Mouse (Mus musculus) gastrocnemius, postnatal 36 days (tissue): ENCODE data around the gene Meis1. TPM values are rescaled to one million over a fixed set of nuclear protein-coding genes. Genes with fewer than 3 reads are reported as not detected.

Experiments
- DNase-seq, 2 experiments: peaks; one replicate each; pipeline ENCODE4 v3.0.0; 2022
- intact Hi-C: fragments of 180-260 bp; cut with DNase I; formaldehyde crosslinking; loops from one replicate; pipeline ENCODE4 v1.15.1; 2025
- total RNA-seq, 2 experiments: library from RNA; stranded (reverse); gene quantifications; 2 replicates each; pipeline ENCODE4 v1.2.3; 2021

The Meis1 gene
- total RNA-seq, 2 experiments from 2014 or later = 2.8 to 4.0 TPM

- DNase-seq = peak in 1 of 2 experiments; percentile 16
- intact Hi-C loops = no loop called here
Measured at GRCm38 (mm10) chr11:18957805-18958770, 60.7 kb downstream of the Meis1 start.

- intact Hi-C loops = no loop called here
- no peak for DNase-seq
Measured at GRCm38 (mm10) chr11:18957097-18957804, 61.5 kb downstream of the Meis1 start.

DNA sequence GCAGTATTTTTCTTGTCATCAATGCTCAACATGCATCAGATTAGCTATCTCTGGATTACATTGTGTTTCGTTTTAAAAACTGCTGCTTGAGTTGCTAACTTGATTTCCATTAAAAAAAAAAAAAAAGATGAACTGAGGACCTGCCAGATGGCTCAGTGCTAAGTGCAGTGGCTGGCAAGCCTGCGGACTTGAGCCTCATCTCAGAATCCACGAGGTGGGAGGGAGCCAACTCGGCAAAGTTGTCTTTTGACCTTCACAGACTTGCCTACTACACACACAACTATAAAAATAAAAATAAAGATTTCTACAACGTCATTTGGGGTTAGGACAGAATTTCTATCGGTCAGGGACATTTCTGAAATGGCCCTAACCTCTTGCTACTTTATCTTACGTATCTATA lies 62.8 kb downstream of the Meis1 start:
- intact Hi-C loops = no loop called here
- DNase-seq = peak in 1 of 2 experiments; percentile 17

DNA sequence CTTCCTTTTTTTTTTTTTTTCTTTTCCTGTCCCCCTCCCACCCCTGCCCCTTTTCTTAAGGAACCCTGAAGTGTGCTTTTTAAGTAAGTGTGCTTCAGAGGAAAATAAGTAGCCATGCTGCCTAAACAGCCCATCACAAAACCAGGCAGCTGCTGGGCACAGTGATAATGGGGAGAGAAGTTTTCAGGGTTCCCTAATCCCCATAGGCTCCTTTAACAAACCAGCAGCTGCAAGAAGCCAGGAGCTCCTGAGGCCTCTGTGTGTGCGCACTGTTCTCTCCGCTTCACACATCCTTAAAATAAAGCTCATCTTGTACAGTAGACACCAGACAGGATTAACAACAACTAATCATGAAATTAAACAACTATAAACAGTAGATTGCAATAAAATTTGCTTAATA lies 63.9 kb downstream of the Meis1 start:
- intact Hi-C loops = no loop called here
- DNase-seq = no peak

GRCm38 (mm10) chr11:18953892-18954291 lies 64.9 kb downstream of the Meis1 start:
- no peak for DNase-seq
- intact Hi-C loops = no loop called here

GRCm38 (mm10) chr11:18948600-18949295 lies 70.0 kb downstream of the Meis1 start:
- intact Hi-C loops = no loop called here
- DNase-seq = no peak

DNA sequence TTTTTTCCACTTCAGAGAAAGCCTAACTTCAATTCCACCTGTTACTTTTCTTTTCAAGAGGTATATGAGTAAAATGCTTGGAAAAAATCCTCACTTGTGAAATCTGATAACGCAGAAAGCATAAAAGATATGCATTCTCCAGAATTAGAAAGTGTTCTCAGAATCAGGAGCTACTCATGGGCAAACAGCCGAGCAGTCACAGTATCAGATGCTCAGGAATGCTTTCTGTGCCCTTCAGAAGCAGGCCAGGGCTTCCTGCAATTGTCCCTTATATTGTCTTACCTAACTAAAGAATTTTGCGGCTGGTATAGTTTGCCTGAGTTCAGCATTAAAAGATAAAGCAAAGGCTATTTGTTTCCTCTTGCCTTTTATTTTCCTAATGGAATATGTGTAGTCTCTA lies 71.4 kb downstream of the Meis1 start:
- intact Hi-C loops = no loop called here
- DNase-seq = no peak

DNA sequence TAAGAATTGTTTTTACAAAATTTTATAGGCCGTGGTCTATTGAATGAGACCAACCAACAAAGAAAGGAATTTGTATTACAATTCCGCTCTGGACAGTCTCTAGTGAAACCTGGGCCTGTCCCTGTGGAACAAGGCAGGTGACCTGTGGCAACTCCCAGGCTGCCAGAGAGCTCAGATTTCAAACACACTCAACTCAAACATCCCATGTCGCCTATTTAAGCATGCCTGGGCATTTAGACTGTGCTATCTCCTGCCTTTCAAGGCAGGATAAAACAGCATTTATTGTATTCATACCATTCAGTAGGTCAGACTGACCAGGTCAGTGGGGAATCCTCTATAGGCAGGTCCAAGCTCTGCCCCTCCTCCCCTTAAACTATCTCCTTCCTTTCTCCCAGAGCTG lies 73.0 kb downstream of the Meis1 start:
- intact Hi-C loops = no loop called here
- DNase-seq = no peak

DNA sequence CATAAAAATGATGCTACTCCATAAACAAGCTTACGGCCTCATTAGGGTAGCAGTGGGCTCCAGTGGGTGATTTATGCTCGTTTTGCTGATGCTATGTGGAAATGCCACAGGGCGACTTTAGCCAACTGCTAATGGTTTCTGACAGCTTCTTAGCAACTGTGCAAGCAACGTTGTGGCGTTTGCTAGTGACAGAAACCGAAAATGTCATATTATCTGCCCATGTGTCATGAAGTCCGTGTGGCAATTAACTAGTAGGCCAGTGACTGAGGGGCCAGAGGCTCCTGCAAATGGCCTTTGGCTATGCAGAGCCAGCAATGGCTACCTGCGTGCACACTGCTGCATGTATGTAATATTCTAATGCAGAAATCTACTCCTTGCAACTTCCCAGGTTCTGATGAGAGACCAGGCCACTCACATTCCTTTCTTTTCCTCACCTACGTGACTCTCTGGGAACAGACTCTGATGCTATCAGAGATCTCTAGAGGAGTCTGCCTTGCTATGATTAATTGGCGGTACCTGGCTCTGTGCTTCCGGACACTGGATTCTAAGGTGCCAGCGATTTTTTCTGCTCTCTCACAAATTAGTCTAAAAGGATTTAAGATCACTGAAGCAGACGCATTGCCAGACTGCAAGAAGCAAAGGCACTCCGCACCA lies 73.7 kb downstream of the Meis1 start:
- DNase-seq = no peak
- intact Hi-C loops = no loop called here

DNA sequence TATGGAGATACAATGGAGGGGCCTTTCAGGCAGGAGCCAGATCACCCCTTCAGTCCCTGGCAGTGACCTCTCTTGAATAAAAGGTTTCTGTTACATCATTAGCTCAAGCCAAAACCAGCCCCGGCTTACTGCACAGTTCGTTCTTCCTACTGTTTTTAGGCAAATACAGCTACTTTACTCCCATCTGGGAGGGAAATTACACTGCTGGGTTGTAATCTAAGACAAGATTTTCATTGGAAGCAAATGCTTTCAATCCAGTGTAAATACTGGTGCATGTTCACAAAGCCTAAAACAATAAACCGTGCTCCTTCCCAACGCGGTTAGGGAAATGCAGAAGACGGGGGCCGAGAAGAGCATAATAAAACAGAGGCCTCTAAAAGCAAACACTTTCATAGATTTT lies 74.6 kb downstream of the Meis1 start:
- no peak for DNase-seq
- intact Hi-C loops = no loop called here

DNA sequence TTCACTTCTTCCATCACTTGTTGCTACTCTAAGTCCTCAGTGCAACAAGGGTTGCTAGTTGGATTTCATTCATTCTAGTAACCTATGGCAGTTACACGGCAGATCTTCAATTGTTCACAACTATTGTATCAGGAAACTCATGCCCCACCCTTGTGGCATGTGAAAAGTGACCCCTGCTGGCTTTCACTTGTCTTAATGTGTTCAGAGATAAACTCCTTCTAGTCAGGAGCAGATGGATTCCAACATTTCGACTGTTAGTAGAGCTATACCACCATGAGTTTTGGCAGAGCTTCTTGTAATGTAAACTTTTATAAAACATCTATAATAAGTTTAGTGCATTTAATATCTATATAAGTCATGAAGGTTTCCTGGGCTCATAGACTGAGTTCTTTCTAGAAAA lies 75.8 kb downstream of the Meis1 start:
- no peak for DNase-seq
- intact Hi-C loops = no loop called here

- intact Hi-C loops = no loop called here
- DNase-seq = no peak
Measured at GRCm38 (mm10) chr11:18940916-18941315, 77.9 kb downstream of the Meis1 start.

GRCm38 (mm10) chr11:18934921-18935320 lies 83.9 kb downstream of the Meis1 start:
- intact Hi-C loops = no loop called here
- no peak for DNase-seq

- intact Hi-C loops = no loop called here
- DNase-seq = no peak
Measured at GRCm38 (mm10) chr11:18931001-18931874, 87.5 kb downstream of the Meis1 start.

GRCm38 (mm10) chr11:18929779-18930728 lies 88.7 kb downstream of the Meis1 start:
- no peak for DNase-seq
- intact Hi-C loops = no loop called here

- intact Hi-C loops = no loop called here
- DNase-seq = no peak
Measured at GRCm38 (mm10) chr11:18927351-18927750, 91.4 kb downstream of the Meis1 start.

DNA sequence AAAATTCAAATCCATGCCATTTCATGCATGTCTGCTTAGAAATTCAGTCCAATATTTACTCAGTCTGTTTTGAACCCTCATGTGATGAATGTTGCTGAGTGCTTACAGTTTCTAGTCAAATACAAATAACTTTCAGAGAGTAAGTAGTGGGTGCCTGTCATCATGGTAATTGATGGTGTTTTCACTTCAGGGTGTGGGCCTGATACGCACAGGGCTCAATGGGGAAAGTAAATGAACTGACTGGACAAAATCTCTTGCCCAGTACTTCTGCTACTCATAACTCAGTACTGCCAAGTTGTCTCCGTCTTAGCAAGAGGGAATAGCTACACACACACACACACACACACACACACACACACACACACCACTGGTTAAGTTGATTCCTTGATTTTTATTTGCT lies 92.0 kb downstream of the Meis1 start:
- no peak for DNase-seq
- intact Hi-C loops = no loop called here

GRCm38 (mm10) chr11:18924583-18925334 lies 94.0 kb downstream of the Meis1 start:
- DNase-seq = no peak
- intact Hi-C loops = no loop called here
